Mouse (Mus musculus) right cerebral cortex, postnatal 10 days (tissue): ENCODE measurements around the gene Cbx5.

Experiments used
- DNase-seq, 2 experiments: peaks; one replicate each; pipeline ENCODE4 v3.0.0; 2021; ENCODE audit warnings: low spot score in 2 of 2

The Cbx5 gene

GRCm38 (mm10) chr15:103173251-103173650, 66.4 kb downstream of the Cbx5 start:
- no peak for DNase-seq

DNA sequence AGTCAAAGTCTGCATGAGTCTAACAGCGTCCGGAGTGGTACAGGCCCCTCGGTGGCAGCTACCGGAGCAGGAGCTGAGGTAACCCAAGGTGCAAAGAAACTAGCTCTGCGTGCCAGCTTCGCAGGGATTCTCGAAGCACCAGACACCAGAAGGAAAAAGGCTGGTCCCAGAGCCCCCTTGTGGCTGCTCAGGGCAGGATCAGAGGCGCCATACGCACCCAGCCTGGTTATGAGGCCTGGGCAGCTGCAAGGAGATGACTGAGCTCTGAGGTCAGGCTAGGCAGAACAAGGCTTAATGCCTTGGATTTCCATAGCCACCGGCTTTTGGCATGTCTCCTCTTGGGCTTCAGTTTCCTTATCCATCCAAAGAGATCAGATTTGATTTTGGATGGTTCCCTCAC, 67.1 kb downstream of the Cbx5 start:
- peak in 1 of 2 experiments; percentile 75 for DNase-seq

DNA sequence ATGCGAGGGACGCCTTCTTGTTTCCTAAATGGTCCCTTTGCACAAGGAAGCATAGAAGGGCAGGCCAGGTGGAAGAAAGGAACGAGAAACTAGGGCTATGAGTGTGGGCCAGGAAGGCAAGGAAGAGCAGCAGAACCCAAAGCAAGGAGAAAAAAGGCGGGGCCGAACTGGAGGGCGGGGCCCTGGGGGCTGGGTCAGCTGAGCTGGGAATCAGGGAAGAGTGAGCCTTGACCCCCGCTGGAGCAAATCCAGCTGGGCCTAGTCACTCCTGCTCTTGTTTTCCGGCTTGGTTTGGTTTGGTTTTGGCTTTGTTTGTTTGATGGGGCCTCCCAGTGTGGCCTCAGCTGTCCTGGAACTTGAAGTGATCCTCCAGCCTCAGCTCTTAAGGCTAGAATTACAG, 68.3 kb downstream of the Cbx5 start:
- no peak for DNase-seq

- no peak for DNase-seq
Observed at GRCm38 (mm10) chr15:103170316-103170679, 69.3 kb downstream of the Cbx5 start.

- DNase-seq: no peak
Observed at GRCm38 (mm10) chr15:103169612-103170315, 69.9 kb downstream of the Cbx5 start.

GRCm38 (mm10) chr15:103168801-103169611, 70.6 kb downstream of the Cbx5 start:
- DNase-seq: no peak

- DNase-seq: no peak
Observed at GRCm38 (mm10) chr15:103167786-103168185, 71.8 kb downstream of the Cbx5 start.

DNA sequence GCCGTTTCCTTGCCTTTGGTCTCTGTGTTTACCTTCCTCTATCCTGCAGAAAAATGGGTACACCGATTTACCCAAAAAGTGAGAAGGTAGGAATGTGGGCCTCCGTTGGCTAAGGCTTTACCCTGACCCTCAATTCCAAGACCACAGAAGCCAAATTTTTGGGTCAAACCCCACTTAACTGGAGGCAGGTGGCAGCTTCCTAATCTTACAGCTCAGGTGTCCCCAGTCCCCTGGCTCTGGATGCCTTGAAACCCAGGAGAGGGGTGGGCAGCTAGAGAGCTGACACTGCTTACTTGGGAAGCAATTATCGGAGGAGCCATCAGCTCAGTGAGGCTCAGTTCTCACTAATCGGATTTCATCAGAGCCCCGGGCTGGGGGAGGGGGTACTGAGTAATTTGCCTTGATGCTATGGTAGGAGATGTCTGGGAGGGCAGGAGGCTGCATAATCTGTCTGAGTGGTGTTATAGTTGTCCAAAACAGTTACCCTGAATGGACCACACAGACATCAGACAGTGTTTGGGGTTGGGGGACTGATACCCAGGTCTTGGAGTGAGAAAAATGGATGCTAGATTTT, 72.5 kb downstream of the Cbx5 start, which contains the start of gene Smug1:
TSS of gene Smug1 (minus strand) at position 51 of the 574 bp plus-strand sequence.
- DNase-seq: no peak

DNA sequence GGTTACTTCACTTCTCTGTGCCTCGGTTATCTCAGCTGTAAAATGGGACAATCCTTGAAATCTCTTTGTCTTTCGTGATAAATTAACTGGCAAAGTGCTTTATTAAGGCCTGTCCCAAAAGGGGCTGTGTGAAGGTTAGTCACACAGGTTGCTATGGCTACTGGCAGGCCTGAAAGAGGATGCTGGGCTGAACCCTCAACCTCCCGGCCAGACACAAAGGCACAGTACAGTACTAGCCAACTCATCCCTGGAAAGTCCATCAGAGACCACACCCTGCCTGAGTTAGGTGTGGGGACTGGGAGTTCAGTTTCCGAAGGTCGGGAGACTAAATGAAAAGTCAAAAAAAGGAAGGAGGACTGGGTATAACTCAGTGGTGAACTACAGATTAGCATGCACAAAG, 73.7 kb downstream of the Cbx5 start:
- no peak for DNase-seq

GRCm38 (mm10) chr15:103165379-103165778, 74.2 kb downstream of the Cbx5 start:
- DNase-seq: peak; percentile 92 to 94

GRCm38 (mm10) chr15:103163182-103163919, 76.3 kb downstream of the Cbx5 start:
- peak; percentile 97 for DNase-seq

DNA sequence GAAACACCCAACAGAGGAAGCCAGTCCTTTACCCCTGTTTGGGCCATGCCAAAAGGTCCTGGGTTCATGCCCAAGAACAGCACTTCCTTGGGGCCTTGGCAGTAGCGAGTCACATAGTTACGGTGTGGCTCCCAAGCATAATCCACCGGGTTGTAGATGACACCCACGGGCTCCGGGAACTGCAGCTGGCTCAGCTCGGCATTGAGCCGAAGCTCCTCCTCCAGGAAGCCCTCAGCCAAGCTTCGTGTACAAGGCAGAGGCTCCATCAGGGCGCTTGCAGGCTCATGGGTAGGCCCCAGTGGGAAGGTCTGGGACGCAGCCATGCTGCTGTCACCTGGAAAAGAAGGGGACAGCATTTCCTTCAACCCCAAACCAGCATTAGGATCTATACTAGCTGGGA, 82.0 kb downstream of the Cbx5 start:
- no peak for DNase-seq

- DNase-seq: no peak
Observed at GRCm38 (mm10) chr15:103156890-103157289, 82.7 kb downstream of the Cbx5 start.

GRCm38 (mm10) chr15:103155366-103156321, 84.0 kb downstream of the Cbx5 start:
- DNase-seq: no peak

DNA sequence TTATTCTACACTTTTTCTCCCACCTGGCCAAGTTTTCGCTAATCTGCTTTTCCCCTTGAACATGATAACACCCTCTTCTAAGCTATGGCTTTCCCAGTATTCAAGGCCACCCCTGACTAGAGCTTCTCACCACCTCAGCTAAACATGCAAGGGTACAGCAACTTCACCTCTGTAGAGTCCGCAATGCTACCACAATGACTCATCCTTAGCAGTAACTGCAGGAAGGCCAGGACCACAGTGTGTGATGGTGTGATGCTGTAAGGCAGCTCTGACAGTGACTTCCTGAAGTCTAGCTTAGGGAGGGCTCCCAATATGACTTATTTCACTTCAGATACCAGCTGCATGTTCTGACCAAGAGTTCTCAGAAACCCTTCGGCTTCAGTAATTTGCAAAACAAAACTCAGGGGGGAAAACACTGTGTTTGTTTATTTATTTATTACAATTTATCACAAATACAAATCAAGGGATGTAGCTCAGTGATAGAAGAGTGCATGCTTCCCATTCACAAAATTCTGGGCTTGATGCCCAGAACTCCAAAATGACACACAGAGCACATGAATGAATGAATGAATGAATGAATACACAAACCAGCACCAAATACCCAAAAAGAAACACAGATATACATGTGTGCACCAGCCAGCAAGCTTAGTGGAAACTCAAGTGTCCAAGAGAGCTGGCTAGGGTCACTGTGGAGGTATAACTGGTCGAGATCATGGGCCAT, 86.6 kb downstream of the Cbx5 start:
- DNase-seq: no peak

GRCm38 (mm10) chr15:103152371-103152770, 87.2 kb downstream of the Cbx5 start:
- DNase-seq: no peak

DNA sequence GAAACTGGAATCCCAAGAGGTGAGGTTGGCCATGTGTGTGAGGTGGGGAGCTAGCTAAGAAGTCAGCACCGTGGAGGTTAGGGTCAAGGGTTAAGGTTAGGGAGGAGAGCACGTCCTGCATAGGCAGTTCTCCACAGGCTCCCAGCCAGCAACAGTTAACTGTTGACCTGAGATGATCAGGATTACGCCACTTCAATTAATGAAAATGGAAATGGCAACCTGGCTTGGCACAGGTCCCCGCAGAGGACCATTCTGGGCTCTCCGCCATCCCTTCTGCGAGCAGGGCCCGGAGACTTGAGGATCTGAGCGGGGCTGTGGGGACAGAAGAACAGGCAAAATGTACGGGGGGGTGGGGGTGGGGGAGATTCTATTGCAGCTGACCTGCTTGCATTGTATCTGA, 91.8 kb downstream of the Cbx5 start:
- peak in 1 of 2 experiments; percentile 39 for DNase-seq

DNA sequence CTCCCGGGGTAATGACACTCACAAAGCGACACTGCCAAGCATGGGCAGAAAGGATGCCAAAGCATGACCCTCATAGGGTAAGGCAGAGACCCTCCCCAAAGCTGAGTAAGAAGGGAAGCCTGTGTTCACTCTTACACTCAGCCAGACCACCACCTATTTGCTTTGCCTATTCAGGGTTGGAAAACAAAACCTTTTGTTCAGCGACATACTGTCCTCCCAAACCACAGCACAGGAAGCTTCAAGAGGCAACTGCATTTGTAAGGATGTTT, 92.3 kb downstream of the Cbx5 start:
- DNase-seq: no peak

DNA sequence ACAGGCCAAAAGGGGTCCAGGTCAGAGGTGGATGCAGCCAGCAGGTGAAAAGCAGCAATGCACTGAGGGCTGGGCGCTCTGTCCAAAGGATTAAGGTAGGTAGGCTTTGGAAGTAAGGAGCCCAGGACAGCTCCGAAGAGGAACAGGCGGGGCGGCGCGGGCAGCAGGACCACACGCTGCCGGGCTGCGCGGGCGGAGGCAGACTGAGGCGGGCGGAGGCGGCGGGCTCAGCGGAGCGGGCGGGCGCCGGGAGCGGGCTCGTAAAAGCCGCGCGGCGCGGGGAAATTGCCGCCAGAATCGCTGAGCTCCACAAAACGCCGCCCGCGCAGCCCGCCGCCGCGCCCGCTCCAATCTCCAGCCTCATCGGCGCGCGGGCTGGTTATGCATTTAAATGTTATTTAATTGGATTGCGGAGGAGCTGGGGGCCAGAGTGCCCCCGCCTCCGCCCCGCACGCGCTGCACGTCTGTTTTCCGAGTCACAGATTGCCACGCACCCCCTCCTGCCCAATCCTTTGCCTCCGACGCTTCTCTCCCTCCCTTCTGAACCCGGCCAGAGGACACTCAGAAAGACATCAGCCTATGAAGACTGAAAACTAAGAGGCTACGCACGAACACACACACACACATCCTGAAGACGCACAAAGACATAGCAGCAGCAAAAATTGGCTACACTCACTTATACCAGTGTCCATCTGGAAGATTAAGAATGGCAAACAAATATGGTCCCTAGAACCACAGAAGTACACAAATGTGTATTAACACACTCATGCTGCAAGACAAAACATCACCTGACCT, 92.8 kb downstream of the Cbx5 start:
- DNase-seq: peak; percentile 84 to 85
